Comparison of ENCODE assay signal across 9 mouse cellular contexts in the genomic region with DNA sequence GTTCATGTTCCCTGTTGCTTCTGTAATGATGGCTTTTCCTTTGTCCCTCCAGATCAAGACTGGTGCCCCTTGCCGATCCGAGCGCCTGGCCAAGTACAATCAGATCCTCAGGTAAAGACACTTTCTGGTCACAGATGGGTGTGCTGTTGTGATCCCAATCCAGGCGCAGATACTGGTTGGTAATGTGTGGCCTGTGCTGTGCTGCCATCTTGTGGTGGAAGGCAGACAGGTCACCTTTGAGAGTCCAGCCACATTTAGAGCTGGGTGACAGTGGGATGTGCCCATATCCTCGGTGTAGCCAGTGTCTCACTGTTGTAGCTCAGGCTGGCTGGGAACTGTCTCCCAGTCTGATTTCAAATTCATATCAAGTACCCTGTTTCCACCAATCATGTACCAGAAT. TPM values are rescaled to one million over a fixed set of nuclear protein-coding genes. Genes with fewer than 3 reads are reported as not detected.
DNase-seq lines count a peak whose midpoint lies in the region; ATAC-seq and TF ChIP-seq lines count a peak whose summit lies in the region.
"Had no signal": no experiment of that assay in that cellular context is flagged by ENCODE, and none has a peak within 500 bp of the region (broad histone marks: within the 10 kb centered on the region; RNA-seq: fewer than 3 reads in every experiment).

No protein-coding gene starts in this region.

- 0 out of 2 replicates have a peak, but pooled peaks have one; percentile 22 for ATAC-seq in heart, embryonic 14.5 days (ENCODE audit: insufficient number of reproducible peaks, insufficient read depth, low FRiP score, low read depth)
- ATAC-seq in lung, embryonic 14.5 days (ENCODE audit: insufficient read depth), result peak; percentile 53

- no peaks in the 10 kb centered on the region for H3K9me3 ChIP-seq in heart, embryonic 14.5 days (ENCODE audit: control insufficient read depth, low read length)
- no peaks in the 10 kb centered on the region for H3K9me3 ChIP-seq in lung, embryonic 14.5 days (ENCODE audit: low read depth, low read length)

- WGBS in heart, embryonic 14.5 days, result 66% methylated on average over 5 of the region's 5 CpGs
- WGBS in lung, embryonic 14.5 days, result 58% methylated on average over 5 of the region's 5 CpGs
- 37% methylated on average over 5 of the region's 5 CpGs for WGBS in olfactory bulb, adult 2 months

- peaks cover 6 to 16% of the 10 kb centered on the region in 2 experiments; a peak in 3 of 4 replicates for H3K4me1 ChIP-seq in heart, embryonic 14.5 days (ENCODE audit: control insufficient read depth in 2 of 2, insufficient read depth in 2 of 2, low read length in 2 of 2)
- no peaks in the 10 kb centered on the region for H3K4me1 ChIP-seq in lung, embryonic 14.5 days (ENCODE audit: insufficient read depth)
- peaks cover 22% of the 10 kb centered on the region for H3K4me1 ChIP-seq in olfactory bulb, adult 2 months (ENCODE audit: control insufficient read depth, insufficient read depth, low read length)

- H3K4me2 ChIP-seq in heart, embryonic 14.5 days (ENCODE audit: low read length), result no peak overlapping the region
- no peak overlapping the region for H3K4me2 ChIP-seq in lung, embryonic 14.5 days

- peak; percentile 97 for TF ChIP-seq CTCF in lung, embryonic 14.5 days (IDR thresholded peaks at IDR 0.05; ENCODE audit: low read depth)
- TF ChIP-seq CTCF in olfactory bulb, adult 2 months (IDR thresholded peaks at IDR 0.05; ENCODE audit: insufficient read depth, low read depth, low read length), result peak; percentile 68

- no peak overlapping the region for H3K4me3 ChIP-seq in heart, embryonic 14.5 days (ENCODE audit: control insufficient read depth in 1 of 2, insufficient read depth in 1 of 2, low read depth in 1 of 2, low read length in 2 of 2)
- no peak overlapping the region for H3K4me3 ChIP-seq in lung, embryonic 14.5 days (ENCODE audit: low read depth, low read length)
- no peak overlapping the region for H3K4me3 ChIP-seq in olfactory bulb, adult 2 months (ENCODE audit: insufficient read depth, low read depth, low read length)

- DNase-seq in CD4-positive, CD25-positive, alpha-beta regulatory T cell, adult 2 months (ENCODE audit: low read depth, low spot score), result peak; percentile 88
- DNase-seq in R1 (ENCODE audit: low read depth, low spot score), result peak; percentile 88
- peak; percentile 79 to 85 for DNase-seq in cerebellum, postnatal 36 days
- DNase-seq in kidney, postnatal 14 days, result peak; percentile 77
- peak; percentile 82 for DNase-seq in lung, embryonic 14.5 days
- peak; percentile 45 to 58 for DNase-seq in urinary bladder, postnatal 36 days (ENCODE audit: low spot score in 2 of 2)

- H3K27me3 ChIP-seq in heart, embryonic 14.5 days (ENCODE audit: control insufficient read depth, insufficient read depth, low read length), result no peaks in the 10 kb centered on the region
- H3K27me3 ChIP-seq in lung, embryonic 14.5 days (ENCODE audit: insufficient read depth, low read length), result no peaks in the 10 kb centered on the region

- H3K9ac ChIP-seq in heart, embryonic 14.5 days (ENCODE audit: low read length), result no peak overlapping the region
- no peak overlapping the region for H3K9ac ChIP-seq in lung, embryonic 14.5 days

- H3K36me3 ChIP-seq in heart, embryonic 14.5 days (ENCODE audit: control insufficient read depth, insufficient read depth, low read length), result peaks cover 95% of the 10 kb centered on the region
- peaks cover 88% of the 10 kb centered on the region for H3K36me3 ChIP-seq in lung, embryonic 14.5 days (ENCODE audit: insufficient read depth)

- TF ChIP-seq POLR2A in olfactory bulb, adult 2 months (IDR thresholded peaks at IDR 0.05; ENCODE audit: insufficient read depth, low read depth, low read length), result no peak

- no peak overlapping the region for H3K27ac ChIP-seq in heart, embryonic 14.5 days (replicated peaks in 1 of 2; ENCODE audit: control insufficient read depth in 1 of 2, insufficient read depth in 1 of 2, low read depth in 2 of 2, low read length in 2 of 2)
- H3K27ac ChIP-seq in lung, embryonic 14.5 days (ENCODE audit: low read depth), result no peak overlapping the region
- no peak overlapping the region for H3K27ac ChIP-seq in olfactory bulb, adult 2 months (ENCODE audit: insufficient read depth, low read depth, low read length)

RNA-seq across cellular contexts. Expression of a gene that starts 11.5 kb away (rescaled TPM):
- 1,771 and 1,859 TPM in 2 replicates for polyA plus RNA-seq in heart, embryonic 14.5 days (2014; fragmentation: Nextera tagmentation; extraction: Ambion mirVana)
- polyA plus RNA-seq in lung, embryonic 14.5 days (2014; fragmentation: Nextera tagmentation; extraction: Ambion mirVana), result 1,829 and 1,952 TPM in 2 replicates
- 1,081 TPM in 1 of 2 replicates, not detected in the other for polyA plus RNA-seq in olfactory bulb, adult 2 months (2012; ENCODE audit: insufficient read depth, insufficient read length, low replicate concordance, missing spikeins)

RNA-seq across cellular contexts. Expression of a gene that starts 33.4 kb away (rescaled TPM):
- 25.9 and 28.5 TPM in 2 replicates for polyA plus RNA-seq in heart, embryonic 14.5 days (2014; fragmentation: Nextera tagmentation; extraction: Ambion mirVana)
- 41.1 and 41.5 TPM in 2 replicates for polyA plus RNA-seq in lung, embryonic 14.5 days (2014; fragmentation: Nextera tagmentation; extraction: Ambion mirVana)
- 249 and 288 TPM in 2 replicates for polyA plus RNA-seq in olfactory bulb, adult 2 months (2012; ENCODE audit: insufficient read depth, insufficient read length, low replicate concordance, missing spikeins)

RNA-seq across cellular contexts. Expression of a gene that starts 46.9 kb away (rescaled TPM):
- not detected in 2 replicates for polyA plus RNA-seq in heart, embryonic 14.5 days (2014; fragmentation: Nextera tagmentation; extraction: Ambion mirVana)
- not detected in 2 replicates for polyA plus RNA-seq in lung, embryonic 14.5 days (2014; fragmentation: Nextera tagmentation; extraction: Ambion mirVana)
- not detected in 2 replicates for polyA plus RNA-seq in olfactory bulb, adult 2 months (2012; ENCODE audit: insufficient read depth, insufficient read length, low replicate concordance, missing spikeins)
- polyA plus RNA-seq: frontal cortex, adult 2 months had no signal
